Mouse (Mus musculus): ENCODE data around the gene Nemf.
"Not testable (repeated sequence)": the region's sequence is repeated elsewhere in the genome, so short reads cannot be mapped to it uniquely, and the experiment has no call there.

Gene Nemf

DNA sequence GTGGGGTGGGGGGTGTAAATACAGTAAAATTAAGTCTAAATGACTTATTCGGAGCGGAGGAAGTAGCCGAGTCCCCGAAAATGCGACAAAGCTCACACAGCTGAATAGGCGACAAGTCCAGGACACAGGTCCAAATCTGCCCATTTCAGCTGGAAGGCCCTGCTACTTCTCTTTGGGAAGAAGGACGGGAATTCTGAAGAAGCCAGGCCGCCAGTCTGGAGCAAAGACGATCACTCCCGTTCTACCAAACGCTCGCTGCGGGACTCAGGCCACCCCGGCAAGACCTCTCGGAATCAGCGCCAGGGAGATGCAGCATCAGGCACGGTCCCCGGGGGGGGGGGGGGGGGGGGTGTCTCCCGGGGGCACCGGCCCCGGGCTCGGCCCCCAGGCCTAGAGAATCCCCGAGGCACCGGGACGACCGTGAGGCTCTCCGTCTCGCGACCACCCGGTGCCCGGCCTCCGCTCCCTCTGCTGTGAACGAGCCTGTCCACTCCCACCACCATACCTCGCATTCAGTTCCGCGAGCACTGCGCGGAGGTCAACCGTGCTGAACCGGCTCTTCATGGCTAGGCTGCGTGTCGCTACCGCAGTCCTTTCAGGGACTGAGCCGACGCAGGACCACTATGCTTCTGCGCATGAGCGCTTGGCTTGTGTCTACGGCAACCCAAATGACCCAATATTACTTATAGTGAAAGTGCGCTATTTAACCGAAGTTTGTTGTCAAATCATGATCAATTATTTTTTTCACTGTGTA, at the start of gene Nemf:
TSS of gene Nemf (minus strand) at position 620 of the 754 bp plus-strand sequence.
- DNase-seq (ENCODE audit: low spot score in 2 of 2) = peak; percentile 57 to 70

DNA sequence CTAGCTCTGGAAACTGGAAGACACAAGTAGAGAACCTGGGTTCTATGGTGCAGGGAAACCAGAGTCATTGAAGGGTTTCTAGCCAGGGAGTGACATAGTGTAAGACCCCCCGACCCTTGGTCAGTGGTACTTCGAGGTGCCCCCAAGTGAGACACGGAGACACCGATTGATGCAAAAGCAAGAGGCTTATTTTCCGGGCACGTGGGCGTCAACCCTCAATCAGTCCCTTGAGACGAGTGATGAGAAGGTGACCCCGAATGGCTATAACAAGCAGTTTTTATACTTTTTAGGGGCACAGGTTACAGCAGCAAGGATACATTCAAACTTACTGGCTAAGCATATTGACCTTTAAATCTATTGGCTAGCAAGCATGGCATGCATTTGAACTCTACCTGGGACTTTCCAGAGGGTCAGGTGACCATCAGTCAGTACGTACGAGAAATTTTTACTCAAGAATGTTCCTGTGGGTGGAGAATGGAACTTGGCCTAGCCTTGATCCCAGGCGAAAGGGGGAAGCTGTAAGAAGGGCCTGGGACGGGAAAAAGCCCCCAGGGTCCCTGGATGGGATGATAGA, 45.7 kb upstream of the Nemf start:
- DNase-seq (ENCODE audit: low spot score in 2 of 2) = no peak

DNA sequence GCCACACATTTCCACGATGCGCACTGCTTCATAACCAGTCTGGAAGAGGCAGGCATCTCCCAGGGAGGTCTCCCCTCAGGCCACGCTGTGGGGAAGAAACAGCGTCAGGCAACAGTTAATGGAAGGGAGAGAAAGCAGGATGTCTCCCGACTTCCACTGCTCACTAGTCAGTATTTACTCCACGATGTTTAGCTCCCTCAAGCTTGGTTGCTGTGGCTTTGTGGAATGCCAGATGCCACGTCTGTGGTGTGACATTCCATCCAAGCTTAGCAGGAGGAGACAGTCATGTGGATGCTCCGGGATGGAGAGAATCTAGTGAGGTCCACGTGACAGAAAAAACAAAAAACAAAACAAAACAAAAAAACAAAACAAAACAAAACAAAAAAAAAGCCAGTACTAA, 45.1 kb upstream of the Nemf start:
- DNase-seq (ENCODE audit: low spot score in 2 of 2) = no peak

DNA sequence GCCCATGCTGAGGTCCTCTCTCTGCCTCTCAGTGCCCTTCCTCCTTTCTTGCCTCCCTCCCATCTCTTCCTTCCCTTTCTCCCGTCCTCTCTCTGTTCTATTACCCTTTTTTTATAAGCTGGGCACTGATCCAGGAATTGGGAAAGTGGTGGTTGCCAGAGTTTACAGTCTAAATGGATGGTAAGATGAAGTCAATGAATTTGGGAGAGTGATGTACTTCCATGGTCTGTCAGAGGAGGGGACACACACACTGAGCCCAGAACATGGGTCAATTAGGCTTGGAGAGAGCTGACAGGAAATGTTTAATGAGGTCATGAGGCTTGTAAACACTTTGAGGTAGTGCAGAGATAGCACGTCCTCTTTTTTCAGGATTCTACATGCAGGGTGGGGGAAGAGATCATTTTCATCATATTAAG, 43.9 kb upstream of the Nemf start:
- DNase-seq (ENCODE audit: low spot score in 2 of 2) = no peak

DNA sequence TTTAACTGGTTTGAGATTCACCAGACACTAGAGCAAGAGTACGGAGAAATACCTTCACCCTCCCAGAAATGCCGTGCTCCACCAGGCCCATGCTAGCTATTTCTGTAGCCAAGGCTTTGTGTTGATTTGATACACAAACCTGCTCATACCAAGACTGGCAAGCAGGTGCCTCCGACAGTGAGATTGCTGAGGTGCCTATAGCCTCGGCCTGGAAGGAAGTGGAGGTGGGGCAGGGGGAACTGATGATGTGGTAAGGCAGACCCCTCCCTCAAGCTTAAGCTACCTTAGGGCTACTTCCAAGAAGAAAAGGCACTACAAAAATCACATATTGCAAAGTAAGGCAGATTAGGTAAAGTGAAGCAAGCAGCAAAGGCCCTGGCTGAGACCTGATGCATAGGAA, 43.4 kb upstream of the Nemf start:
- DNase-seq (ENCODE audit: low spot score in 2 of 2) = no peak

DNA sequence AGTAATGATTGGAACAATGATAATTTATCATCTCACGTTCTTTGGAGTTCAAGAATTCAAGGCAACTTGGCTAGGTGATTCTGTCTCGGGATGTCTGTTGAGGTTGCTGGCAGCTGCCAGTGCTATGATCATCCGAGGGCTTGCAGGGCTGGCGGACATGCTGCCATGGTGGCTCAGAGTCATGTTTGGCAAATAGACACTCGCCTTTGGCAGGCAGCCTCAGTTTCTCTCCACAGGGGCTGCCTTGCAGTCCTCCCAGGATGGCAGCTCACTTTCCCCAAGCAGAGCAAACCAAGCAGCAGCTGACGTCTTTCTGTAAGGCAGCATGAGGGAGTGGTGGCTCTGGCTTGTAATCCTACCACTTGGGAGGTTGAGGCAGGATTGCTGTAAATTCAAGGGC, 37.5 kb upstream of the Nemf start:
- peak; percentile 26 to 79 for DNase-seq (ENCODE audit: low spot score in 2 of 2)

DNA sequence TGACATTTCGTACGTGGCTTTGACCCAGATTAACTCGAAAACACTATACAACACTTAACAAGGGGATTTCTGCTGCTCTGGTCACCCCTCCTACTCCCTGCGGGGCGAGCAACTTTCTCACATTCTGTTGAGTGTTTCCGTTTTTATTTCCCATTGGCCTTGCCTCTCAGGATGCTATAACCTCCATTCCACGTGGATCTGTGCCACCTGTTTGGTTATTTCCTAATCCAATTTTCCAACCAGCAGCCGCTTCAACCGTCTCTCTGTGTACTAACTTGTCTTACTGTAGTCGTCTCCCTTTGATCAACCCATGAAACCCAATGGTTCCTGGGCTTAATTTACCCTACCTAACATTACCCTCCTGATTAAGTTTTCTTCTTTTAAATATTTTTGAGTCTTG, 36.1 kb upstream of the Nemf start:
- DNase-seq (ENCODE audit: low spot score in 2 of 2) = no peak

DNA sequence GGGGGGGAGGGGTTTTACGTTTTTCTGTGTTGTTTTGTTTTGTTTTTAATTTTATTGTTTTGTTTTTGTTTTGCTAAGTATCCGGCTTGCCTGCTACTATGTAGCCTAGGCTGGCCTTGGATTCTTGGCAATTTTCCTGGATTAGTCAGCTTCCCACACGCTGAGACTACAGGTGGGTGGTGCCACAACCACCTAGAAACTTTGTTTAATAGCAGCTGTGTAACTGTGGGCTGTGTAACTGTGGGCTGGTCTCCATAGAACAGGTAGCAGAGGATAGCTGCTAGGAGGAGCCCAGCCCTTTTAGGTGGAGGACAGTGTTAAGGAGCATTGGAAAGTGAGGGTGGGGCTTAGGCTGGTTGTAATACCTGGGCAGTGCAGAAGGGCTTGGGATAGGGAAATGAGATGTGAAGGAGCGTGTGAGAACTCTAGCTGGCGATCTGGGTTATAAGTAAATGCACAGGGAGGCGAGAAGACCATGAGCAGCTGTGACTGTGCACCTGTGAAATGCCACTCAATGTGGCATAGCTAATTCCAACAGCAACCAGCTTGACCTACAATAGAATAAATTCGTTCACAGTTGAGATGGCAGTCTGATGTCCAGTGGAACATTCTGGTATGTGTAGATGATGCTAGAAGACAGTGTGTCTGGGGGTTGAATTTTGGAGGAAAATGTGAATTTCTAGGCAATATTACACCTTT, 33.2 kb upstream of the Nemf start:
- no peak for DNase-seq (ENCODE audit: low spot score in 2 of 2)

DNA sequence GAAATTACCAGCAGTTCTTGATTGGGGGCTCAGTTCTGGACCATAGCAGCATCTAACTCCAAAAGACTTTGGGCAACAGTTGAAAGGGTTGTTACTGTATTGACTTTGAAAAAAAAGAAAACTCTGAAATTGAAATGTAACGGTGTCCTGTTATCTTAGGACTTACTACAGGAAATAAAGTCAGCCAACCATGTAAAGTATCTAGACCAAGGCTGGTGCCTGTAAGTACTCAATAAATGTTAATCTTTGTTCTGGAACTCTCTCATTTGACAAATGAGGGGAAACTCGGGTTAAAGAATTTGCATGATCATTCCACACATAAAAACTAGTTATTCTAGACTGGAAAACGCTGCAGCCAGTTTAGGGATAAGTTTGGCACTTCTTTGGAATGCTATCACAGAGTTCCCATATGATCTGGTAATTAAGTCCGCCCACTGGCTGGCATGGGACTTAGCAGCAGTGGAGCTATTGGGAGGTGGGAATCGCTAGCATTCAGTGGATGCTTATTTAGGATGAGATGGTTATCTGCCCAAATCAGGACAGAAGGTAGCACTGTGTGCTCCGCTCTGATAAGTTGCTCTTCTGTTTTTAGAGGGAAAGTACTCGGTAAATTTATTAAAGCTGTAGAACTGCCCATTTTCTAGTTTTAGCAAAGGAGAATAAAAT, 32.4 kb upstream of the Nemf start:
- no peak for DNase-seq (ENCODE audit: low spot score in 2 of 2)

DNA sequence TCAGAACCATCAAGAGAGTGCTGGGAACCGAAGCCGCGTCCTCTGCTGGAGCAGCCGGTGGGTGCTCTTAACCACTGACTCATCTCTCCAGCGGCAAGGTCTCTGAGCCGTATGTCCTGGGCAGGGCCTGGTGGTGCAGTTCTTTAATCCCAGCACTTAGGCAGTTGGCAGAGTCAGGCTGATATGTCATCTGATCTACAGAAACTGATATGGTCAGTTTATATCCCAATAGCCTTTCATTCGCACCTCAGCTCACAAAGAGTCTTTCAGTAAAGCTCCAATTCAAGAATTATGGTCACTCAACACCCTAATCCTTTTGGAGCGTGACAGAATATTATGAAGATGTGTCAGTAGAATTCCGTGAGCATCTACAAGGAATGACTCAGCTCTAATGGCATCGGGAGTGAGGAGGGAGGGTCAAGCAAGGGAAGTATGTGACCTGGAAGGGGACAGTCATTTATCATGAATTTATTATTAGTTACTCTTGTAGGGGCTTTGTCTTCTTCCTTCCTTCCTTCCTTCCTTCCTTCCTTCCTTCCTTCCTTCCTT, 31.4 kb upstream of the Nemf start:
- DNase-seq (ENCODE audit: low spot score in 2 of 2) = no peak

DNA sequence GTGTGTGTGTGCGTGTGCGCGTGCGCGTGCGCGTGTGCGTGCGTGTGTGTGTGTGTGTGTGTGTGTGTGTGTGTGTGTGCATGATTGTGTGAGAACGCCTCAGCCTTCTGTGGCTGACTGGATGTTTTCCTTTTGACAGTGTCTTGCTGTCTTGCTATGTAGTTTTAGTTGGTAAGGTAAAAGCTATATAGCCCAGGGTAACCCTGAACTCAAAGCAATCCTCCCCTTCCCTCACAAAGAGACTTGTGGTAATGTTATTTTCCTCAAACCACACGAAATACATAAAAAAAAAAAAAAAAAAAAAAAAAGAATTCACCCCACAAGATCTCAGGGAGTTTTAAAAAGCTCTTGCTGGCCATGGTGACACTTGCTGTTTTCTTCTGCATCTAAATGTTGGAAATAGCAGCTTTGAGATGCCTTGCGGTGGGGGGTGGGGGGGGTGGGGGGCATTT, 29.3 kb upstream of the Nemf start:
- not testable (repeated sequence) for DNase-seq (ENCODE audit: low spot score in 2 of 2)

DNA sequence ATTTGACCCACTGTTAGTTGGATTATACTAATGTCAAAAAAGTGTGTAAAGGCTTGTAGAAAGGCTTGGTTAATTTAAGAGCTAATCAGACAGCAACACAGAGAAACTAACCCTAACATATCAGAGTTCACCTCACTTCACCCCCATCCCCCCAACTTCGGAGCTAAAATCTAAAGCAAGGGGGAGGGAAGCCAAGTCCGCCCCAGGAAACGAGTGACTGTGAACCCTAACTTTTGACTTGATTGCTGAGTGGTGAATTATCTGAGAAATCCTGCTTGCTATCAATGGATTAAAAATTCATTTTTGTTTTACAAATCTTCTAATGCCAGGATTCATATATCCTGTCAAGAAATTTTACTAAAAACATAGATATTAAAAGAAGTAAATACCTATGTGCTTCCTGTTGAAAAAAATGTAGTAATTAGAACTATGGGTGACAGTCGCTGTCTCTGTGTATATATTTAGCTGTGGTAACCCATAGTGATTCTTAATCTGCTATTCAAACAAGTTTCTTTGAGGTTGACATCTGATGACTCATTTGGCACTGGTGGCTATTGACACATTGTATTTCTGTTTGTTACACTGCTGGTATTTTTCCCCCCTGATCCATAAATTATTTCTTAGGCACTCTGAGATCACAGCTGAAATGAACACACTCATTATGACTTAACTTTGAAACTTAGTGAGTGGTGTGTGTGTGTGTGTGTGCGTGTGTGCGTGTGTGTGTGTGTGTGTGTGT, 28.7 kb upstream of the Nemf start:
- no peak for DNase-seq (ENCODE audit: low spot score in 2 of 2)

DNA sequence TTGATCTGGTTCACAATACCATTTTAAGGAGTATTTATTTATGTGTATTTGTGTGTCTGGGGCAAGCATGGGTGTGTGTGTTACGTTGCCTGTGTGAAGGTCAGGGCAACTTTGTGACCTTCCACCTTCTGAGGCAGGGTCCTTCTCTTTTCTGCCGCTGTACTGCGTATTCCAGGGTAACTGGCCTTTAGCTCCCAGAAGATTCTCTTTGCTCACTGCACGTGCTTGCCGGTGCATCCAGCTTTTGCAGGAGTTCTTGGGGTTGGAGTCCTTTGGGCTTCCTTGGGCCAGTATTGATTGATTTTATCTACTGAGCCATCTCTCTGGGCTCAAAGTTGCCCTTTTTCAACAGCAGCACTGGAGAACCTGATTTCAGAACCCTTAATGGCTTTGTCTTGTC, 27.6 kb upstream of the Nemf start:
- no peak for DNase-seq (ENCODE audit: low spot score in 2 of 2)

DNA sequence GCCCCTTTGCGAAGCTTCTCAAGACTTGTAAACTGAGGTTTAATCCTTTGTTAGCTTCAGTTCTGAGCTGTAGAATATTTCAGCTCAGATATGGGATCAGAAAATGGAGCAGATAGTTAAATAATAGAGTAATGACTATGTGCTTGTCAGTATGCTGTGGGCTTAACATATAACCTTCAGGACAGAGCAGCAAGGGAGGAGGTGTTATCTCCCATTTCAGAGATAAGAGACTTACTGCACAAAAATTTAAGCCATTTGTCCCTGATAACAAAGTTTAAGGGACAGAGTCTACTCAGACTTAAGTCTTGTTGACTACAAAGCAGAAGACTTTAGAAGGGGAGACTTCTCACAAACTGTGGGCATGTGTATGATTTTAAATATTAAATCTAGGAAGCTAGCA, 25.9 kb upstream of the Nemf start:
- no peak for DNase-seq (ENCODE audit: low spot score in 2 of 2)

DNA sequence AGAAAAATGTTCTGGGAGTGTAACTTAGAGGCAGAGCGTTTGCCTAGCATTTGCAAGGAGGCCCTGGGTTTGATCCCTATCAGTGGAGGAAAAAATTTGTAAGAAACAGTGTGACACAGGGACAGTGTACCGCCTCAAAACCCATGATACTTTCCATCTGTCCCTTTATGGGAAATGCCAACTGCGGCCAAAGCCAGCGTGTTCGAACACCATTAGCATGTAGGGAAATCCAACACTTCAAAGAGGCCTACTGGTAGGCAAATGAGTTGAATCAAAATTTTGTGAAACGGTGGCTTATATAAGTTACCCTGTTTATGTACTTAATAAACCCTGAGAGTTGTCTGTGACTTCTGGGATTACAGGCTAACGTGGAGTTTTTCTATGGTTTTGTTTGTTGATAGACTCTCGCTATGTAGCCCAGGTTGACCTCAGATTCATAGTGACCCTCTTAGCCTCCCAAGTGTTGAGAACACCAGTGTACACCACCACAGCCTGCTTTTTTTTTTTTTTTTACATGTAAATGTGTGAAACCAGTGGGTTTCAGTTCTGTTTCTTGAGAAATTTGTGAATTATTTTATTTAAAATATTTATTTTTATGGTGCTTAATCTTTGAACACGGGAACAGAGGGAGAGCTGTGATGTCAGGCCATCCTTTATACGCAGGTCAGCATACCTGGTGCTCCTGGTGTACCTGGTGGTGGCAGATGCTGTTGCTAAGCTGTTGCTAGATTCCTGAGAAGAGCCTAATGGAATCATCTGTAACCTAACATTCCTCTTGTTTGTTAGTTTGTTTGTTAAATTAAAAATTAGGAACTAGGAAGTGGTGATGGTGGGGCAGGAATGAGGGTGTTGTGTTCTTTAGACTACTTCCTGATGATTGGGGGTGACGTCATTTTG, 21.8 kb upstream of the Nemf start:
- DNase-seq (ENCODE audit: low spot score in 2 of 2) = no peak

DNA sequence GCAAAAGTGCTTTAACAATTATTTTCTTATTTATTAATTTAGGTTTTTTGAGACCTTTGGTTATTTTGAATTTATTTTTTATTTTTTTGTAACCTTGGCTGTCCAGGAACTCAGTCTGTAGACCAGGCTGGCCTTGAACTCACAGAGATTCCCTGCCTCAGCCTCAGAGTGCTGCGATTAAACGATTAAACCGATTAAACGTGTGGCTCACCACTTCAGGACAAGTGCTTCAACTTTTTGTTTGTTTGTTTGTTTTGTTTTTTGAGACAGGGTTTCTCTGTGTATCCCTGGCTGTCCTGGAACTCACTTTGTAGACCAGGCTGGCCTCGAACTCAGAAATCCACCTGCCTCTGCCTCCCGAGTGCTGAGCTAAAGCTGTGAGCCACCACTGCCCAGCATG, 20.7 kb upstream of the Nemf start:
- DNase-seq (ENCODE audit: low spot score in 2 of 2) = not testable (repeated sequence)

DNA sequence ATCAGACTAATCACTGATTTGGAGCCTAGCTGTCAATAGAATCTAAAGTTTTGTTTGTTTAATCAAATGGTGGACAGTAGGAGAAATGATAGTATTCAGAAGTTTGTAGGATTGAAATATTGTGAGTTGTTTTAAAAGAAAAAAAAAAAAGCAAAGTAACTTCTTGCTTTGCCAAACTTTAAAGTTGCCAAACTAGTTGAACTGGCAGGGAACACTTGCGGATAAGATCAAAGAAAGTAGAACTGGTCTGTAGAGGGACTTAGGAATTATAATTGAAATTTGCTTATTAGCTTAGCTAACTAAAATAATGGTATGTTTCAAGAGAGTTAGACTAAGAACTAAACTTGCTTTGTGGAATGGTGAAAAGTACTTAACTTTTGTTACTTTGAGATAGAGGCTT, 20.2 kb upstream of the Nemf start:
- DNase-seq (ENCODE audit: low spot score in 2 of 2) = no peak

DNA sequence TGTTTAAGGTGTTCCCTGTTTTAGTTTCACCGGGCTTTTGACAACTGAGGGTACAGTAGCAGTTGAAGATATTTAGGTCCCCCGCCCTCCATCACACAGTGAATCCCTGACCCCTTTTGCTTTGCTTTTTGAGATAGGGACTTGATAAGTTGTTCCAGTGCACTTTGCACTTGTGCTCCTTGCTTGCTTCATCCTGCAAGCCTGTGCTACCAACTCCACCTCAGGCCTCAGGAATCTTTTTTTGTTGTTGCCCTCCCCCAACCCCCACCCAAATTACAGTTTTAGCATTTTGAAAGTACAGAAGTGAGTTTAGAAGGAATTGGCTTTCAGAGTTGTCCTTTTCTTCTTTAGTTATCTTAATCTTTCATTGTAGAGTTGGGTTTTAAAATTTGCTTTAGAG, 19.2 kb upstream of the Nemf start:
- no peak for DNase-seq (ENCODE audit: low spot score in 2 of 2)

DNA sequence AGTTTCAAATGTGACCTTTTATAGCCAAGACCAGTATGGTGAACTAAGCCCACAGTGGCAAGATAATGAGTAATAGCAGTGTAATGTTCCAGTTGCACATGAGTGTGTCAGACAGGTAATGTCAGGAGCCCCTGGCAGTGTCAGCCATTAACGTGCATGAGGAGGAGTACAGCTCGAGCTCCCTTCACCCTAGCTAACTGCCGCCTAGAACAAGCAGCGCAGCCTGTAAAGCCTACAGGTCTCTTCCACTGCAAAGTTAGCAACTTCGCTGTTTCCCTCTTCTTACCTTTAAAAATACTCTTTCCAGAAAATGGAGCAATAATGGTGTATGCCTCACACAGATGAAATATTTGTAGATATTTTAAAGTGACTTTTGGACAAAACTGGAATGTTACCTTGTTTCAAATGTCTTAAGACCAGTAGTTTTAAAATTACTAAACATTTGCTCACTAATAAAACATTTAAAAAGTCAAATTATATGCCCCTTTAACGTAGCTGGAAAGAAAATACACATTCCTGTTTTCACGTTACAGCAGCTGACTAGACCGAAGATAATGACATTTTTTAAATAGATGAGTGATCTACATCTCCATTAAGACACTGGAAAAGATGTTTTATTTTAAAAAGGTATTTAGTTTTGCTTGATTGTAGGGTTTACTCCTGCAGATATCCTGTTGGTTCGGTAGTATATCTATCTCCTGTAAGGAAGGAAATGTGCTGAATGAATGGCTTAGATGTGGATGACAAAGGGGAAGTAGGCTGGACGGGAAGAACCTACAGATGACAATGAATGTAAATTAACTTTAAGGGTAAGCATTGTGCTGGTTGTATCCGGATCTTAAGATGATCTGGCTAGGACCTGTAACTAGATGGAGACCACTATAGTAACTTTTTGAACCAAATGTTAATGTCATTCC, 17.1 kb upstream of the Nemf start:
- no peak for DNase-seq (ENCODE audit: low spot score in 2 of 2)
